Mouse (Mus musculus) gastrocnemius, postnatal 14 days (tissue): ENCODE measurements around the gene Eif2ak4. TPM values are rescaled to one million over a fixed set of nuclear protein-coding genes. Genes with fewer than 3 reads are reported as not detected.

Experiments
- DNase-seq: peaks from one replicate; pipeline ENCODE4 v3.0.0; 2021; ENCODE audit warnings: mixed read lengths
- intact Hi-C: fragments of 180-260 bp; cut with DNase I; formaldehyde crosslinking; loops from one replicate; pipeline ENCODE4 v1.15.1; 2025; ENCODE audit warnings: low total_unique reads
- total RNA-seq, 2 experiments: library from RNA; stranded (reverse); gene quantifications; 2 replicates each; pipeline ENCODE4 v1.2.3; 2021

Eif2ak4 gene
- total RNA-seq, 2 experiments from 2014 or later = 4.0 to 6.2 TPM

- no peak for DNase-seq
- intact Hi-C loops = no loop called here
Observed at GRCm38 (mm10) chr2:118495024-118495423, 106.6 kb downstream of the Eif2ak4 start.

GRCm38 (mm10) chr2:118497890-118498289 is 109.5 kb downstream of the Eif2ak4 start:
- intact Hi-C loops = no loop called here
- no peak for DNase-seq

- intact Hi-C loops = no loop called here
- DNase-seq = no peak
Observed at GRCm38 (mm10) chr2:118498476-118498875, 110.1 kb downstream of the Eif2ak4 start.

GRCm38 (mm10) chr2:118499135-118499961 is 110.9 kb downstream of the Eif2ak4 start:
- DNase-seq = peak; percentile 72
- intact Hi-C loops = no loop called here

- no peak for DNase-seq
- intact Hi-C loops = no loop called here
Observed at GRCm38 (mm10) chr2:118500191-118500590, 111.8 kb downstream of the Eif2ak4 start.

- intact Hi-C loops = no loop called here
Observed at GRCm38 (mm10) chr2:118507126-118507525, 118.7 kb downstream of the Eif2ak4 start.

GRCm38 (mm10) chr2:118509688-118510446 is 121.4 kb downstream of the Eif2ak4 start:
- no peak for DNase-seq
- intact Hi-C loops = loop anchor here (5.0 kb wide), 1 partner anchor 37 kb away; the partner anchor contains the start of gene Bmf

More at GRCm38 (mm10) chr2:118507126-118507525, 118.7 kb downstream of the Eif2ak4 start:
- DNase-seq = no peak

GRCm38 (mm10) chr2:118510447-118511310 is 122.3 kb downstream of the Eif2ak4 start:
- peak; percentile 95 for DNase-seq
- intact Hi-C loops = loop anchor here (5.0 kb wide), 1 partner anchor 37 kb away; the partner anchor contains the start of gene Bmf

- intact Hi-C loops = loop anchor here (5.0 kb wide), 1 partner anchor 35 kb away; the partner anchor contains the start of gene Bmf
- DNase-seq = no peak
Observed at GRCm38 (mm10) chr2:118511779-118512417, 123.5 kb downstream of the Eif2ak4 start.

- intact Hi-C loops = loop anchor here (5.0 kb wide), 1 partner anchor 35 kb away; the partner anchor contains the start of gene Bmf
- DNase-seq = no peak
Observed at GRCm38 (mm10) chr2:118512418-118513377, 124.3 kb downstream of the Eif2ak4 start.

- intact Hi-C loops = no loop called here
- peak; percentile 58 for DNase-seq
Observed at GRCm38 (mm10) chr2:118520042-118520933, 131.9 kb downstream of the Eif2ak4 start.

GRCm38 (mm10) chr2:118522265-118522664 is 133.8 kb downstream of the Eif2ak4 start:
- intact Hi-C loops = no loop called here
- no peak for DNase-seq

GRCm38 (mm10) chr2:118523163-118523730 is 134.8 kb downstream of the Eif2ak4 start:
- no peak for DNase-seq
- intact Hi-C loops = no loop called here

- no peak for DNase-seq
- intact Hi-C loops = no loop called here
Observed at GRCm38 (mm10) chr2:118524811-118525210, 136.4 kb downstream of the Eif2ak4 start.
